Mouse (Mus musculus): ENCODE data around the gene Cd2bp2.
A peak's percentile ranks its signal among the peaks of the same experiment; 100 is the strongest.

Gene Cd2bp2

DNA sequence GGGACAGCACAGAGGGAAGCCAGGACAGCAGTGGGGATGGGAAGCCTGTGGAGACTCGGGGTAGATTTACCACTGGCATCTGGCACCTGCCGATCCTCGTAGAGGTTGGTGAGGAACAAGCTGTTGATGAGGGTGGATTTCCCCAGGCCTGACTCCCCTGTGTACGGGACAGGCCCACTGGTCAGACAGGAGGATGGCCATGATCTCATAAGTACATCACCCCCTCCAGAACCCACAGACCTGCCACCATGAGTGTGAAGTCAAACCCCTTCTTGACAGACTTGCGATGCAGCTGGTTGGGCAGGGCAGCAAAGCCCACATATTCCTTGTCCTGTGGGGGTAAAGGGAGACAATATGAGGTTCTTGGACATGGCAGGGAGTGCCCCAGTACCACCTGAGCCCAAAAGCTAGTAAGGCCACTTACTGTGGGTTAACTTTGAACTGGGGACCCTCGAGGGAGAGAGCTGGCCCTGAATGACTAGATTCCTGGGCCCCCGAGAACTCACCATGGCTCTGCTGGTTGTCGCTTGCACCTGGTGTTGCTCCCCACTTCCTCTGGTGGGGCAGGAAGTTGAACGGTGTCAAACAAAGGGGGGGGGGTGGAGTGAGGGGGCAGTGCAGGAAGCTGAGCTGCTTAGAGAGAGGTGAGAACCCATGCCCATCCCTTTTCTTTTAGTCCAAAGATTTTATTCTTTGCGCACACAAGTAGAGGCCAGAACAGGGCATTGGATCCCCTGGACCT is 22.2 kb upstream of the Cd2bp2 start:
- DNase-seq (ENCODE audit: low spot score) = no peak

DNA sequence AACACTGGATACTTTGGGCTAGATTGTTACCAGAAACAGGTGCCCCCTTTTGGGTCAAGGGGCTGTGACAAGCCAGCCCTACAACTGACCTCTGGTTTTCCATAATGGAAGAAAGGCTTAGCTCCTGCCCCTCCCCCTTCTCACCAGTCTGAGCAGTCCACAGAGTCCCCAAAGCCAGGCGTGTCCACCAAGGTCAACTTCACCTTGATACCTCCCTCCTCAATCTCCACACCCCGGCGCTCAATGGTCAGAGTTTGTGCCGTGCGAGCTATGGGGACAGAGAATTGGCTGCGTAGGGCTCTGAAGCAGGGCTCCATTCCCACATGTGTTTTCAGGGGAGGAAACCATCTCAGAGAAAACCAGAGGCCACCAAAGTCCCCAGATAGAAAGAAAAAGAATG is 21.6 kb upstream of the Cd2bp2 start:
- DNase-seq (ENCODE audit: low spot score) = no peak

DNA sequence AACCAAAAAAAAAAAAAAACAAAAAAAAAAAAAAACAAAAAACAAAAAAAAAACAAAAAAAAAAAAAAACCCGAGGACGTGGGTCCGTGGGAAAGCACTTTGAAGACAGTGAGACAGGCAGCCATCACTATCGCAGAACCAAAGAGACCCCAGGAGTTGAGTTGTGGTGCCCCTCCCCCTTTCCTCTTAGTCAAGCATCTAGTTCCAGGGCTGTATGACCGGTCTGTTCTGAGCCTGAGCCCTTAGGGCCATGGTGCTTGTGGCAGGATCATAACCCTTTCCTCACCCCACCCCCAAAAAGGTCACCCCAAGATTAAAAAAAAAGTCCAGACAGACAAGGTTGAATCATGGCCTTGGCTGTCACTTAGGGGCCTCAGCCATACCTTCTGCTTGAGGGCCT is 20.5 kb upstream of the Cd2bp2 start:
- no peak for DNase-seq (ENCODE audit: low spot score)

DNA sequence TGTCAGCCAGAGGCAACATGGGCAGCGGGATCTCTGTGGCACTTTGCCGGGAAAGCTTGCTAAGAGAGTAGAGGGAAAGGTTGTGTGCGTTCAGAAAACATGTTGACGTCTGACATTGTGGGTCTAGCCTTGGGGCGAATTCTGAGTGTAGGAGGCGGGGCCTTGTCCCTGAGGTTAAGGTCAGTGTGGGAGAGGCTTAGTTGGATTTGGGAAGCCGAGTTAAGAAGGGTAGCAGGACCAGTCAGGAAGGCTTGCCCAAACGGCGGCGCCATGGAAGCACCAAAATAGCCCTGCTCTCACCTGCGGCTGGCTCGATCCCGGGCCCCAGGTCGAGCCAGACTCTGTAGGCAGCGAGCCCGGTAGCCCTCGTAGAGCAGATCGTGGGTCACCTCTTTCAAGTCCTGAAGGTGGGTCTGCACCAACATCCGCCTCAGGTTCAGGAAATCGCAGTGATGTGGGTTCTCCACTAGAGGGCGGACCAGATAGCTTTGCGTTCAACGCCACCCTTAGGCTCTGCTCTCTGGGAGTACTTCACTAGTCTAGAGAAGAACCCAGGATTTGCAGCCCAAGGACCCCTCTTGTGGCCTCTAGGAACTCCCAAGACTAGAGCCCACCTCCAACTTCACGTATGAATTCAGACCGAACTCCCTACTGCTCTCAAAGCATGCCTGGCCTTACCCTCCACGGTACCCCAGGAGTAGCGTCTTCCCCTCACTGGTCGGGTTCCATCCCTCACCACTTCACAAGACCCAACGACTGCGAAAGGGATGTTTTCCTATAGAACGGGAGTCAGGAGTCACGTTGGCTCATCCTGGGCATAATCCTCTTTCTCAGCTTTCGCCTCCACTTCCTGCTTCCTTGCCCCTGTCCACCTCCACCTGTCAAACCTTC is 19.4 kb upstream of the Cd2bp2 start:
- peak; percentile 82 for DNase-seq (ENCODE audit: low spot score)

DNA sequence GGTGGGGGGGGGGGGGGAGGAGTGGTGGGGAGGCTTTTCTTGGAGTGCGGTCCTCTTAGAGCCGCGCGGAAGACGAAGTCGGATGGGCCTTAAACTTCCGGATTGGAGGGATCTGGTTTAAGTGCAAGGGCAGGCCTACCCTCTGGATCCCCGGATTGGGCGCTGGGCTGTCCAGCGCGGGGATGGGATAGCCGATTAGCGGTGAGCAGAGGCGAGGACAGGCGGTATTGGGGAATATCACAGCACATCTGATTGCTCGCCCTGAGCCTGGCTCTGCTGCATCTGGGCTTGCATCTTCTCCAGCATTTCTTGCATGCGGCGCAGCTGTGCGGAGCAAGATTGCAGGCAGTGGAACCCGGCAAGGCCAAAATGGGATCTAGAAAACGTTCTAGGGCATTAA is 18.7 kb upstream of the Cd2bp2 start:
- peak; percentile 73 for DNase-seq (ENCODE audit: low spot score)

DNA sequence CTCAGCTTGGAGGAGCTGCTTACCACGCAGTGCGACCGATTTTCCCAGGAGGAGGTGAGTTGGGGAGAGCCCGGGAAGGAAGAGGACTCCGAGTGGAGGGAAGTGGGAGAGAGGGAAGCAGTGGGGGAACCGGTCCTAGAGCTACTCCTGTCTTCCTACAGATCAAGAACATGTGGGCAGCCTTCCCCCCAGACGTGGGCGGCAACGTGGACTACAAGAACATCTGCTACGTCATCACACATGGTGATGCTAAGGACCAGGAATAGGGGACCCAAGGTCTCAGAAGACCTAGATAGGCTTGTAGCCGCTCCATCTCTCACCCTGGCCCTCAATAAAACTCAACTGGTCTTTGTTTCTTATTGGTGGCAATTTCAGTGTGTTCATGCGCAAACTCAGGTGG is 18.1 kb upstream of the Cd2bp2 start:
- DNase-seq (ENCODE audit: low spot score) = peak; percentile 51

DNA sequence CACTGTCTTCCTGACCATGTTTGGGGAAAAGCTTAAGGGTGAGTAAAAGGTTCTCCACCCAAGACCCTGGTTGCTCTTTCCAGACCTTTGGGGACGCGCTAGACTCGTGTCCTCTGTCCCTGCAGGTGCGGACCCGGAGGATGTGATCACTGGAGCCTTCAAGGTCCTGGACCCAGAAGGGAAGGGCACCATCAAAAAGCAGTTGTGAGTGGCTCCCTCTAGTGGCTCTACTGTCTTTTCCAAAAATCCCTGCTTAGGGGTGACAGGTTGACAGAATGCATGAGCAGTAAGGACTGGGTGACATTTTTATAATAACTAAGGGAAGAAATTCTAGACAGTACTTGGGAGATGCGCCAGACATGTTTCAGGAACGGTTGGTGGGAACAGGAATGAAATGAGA is 17.6 kb upstream of the Cd2bp2 start:
- peak; percentile 71 for DNase-seq (ENCODE audit: low spot score)

DNA sequence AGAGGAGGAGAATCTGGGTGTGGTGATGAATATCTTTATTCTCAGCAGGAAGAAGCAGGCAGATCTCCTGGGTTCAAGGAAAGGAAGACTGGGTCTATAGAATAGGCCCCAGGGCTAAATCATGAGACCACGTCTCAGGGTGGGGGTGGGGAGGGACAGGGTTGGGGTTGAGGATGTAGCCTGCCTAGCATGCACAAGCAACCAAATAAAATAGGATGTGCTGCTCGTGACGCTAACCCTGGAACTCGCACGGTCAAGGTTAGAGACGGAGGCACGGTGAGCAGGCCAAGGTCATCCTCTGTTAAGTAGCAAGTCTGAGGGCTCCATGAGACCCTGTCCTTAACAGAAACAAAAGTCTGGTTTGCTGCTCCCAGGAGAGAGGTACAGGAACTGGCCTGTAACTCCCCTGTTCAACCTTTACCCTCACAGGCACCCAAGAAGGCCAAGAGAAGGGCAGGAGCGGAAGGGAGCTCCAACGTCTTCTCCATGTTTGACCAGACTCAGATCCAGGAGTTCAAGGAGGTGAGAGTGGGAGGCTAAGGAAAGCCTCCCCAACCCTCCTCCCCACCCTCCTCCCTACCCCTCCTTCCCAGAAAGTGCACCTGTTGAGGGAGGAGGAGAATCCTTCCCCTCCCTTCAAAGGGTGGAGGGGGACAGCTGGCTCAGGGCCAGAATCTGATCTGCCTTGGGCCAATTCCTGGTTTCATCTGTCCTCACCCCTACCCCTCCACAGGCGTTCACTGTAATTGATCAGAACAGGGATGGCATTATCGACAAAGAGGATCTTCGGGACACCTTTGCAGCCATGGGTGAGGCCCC is 16.8 kb upstream of the Cd2bp2 start:
- no peak for DNase-seq (ENCODE audit: low spot score)

DNA sequence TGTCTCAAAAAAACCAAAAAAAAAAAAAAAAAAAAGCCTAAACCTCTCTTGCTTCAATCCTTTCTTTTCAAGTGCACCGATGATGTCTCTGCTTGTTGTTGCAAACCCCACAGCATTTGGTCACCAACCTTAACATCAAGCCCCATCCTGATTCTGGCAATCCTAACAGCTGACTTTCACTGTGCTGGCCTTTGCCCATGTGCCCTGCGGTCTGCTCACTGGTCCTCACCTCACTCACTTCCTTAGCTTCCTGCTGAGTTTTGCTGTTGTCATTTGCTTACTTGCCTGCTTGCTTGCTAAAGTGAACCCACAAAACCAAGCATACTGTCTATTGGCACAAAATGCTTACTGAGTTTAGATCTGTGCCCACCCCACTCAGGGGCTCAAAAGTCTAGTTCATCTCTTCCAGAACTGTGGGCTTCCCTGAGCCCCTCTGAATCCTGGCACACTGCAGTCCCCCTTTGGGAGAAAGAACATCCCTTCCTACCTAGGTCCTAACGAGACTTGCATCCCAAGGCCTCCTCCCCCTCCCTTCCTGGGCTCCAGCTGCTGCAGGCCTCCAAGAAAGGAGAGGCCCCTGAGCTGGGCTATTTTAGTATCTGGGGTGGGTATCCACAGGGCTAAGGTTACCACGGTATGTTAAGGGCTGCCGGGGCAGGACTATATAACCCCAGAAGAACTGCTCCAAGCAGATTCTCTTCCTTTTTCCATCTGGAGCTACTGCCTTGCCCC is 15.3 kb upstream of the Cd2bp2 start:
- no peak for DNase-seq (ENCODE audit: low spot score)

DNA sequence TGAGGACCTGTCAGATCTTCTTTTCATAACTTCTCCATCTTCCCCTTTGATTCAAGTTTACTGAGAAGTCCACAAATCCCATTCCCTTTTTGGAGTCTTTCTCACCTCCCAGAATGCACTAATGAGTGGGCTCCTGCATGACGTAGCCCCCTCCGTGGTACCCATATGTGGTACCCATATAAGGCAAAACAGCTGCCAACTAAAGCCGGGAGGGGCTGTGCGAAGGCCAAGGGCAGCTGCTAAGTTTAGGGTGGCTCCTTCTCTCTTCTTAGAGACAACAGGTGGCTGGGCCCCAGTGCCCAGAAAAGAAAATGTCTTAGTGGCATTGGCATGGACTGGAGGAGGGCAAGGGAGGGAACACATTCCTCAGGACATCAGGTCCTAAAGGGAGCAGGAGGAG is 14.4 kb upstream of the Cd2bp2 start:
- no peak for DNase-seq (ENCODE audit: low spot score)

DNA sequence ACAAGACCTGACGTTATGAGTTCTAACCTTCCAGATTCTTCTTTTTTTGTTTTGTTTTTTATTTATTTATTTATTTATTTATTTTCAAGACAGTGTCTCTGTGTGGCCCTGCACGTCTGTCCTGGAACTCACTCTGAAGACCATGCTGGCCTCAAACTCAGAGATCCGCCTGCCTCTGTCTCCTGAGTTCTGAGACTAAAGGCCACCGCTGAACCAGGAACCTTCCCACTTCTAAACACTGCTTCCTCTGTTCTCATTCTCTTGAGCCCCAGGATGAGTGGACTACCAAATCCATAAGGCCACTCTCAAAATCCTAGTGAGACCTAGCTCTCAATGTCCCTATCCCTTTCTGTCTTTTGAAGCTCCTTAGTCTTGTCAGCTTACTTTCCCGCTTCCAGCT is 14.0 kb upstream of the Cd2bp2 start:
- no peak for DNase-seq (ENCODE audit: low spot score)

DNA sequence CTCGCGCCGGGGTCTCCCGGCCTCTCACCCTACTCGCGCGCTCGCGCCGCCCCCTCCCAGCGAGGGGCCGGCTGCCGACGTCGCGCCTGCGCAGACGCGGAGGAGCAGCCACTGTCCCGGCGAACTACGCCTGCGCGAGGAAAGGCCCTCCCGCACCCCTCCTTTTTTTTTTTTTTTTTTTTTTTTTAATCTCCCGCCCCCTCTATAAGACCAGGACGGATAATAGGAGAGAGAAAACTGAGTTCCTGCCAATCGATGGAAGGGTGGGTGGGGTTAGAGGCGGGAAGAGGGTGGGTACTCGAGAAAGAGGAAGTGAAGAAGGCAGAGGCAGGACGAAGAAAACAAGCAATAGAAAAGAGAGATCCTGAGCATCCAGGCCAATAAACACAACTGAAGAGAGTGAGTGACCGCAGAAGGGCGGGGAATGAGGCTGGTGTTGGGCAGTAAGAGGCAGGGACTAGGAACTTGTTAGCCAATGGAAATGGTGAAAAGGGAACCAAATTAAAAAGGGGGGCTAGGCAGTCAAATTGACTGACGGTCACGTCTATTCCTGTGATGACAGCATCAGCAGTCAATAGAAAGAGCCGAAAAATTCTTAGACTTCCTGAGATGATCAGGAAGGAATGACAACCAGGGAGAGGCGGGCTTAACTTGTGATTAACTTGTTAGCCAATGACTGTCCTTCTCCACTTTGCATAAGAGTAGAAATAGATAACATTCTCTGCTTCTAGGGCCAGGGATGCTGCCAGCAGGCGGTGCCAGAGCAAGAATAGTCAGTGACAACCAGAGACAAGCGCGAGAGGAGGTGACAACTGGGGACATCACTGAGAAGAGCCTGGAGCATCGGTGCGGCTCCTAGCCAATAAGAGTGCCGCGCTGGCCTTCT is 12.9 kb upstream of the Cd2bp2 start, which contains the start of gene Mylpf:
Gene Mylpf (plus strand): TSS at position 338 of the 886 bp plus-strand sequence.
- DNase-seq (ENCODE audit: low spot score) = peak; percentile 97

DNA sequence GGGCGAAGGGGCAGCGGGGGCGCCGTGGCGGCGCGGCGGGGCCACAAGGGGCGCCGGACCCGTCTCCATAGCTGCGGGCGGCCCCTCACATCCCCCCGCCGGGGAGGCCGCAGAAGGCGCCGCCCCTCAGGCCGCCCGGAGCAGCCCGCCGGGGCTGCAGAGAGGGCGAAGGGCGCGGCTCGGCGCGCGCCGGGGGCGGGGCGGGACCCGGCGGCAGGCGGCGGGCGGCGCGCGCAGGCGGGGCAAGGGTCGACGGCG is 12.4 kb upstream of the Cd2bp2 start, which contains the start of gene Tbc1d10b:
Gene Tbc1d10b (minus strand): TSS at position 174 of the 258 bp plus-strand sequence.
- no peak for DNase-seq (ENCODE audit: low spot score)

DNA sequence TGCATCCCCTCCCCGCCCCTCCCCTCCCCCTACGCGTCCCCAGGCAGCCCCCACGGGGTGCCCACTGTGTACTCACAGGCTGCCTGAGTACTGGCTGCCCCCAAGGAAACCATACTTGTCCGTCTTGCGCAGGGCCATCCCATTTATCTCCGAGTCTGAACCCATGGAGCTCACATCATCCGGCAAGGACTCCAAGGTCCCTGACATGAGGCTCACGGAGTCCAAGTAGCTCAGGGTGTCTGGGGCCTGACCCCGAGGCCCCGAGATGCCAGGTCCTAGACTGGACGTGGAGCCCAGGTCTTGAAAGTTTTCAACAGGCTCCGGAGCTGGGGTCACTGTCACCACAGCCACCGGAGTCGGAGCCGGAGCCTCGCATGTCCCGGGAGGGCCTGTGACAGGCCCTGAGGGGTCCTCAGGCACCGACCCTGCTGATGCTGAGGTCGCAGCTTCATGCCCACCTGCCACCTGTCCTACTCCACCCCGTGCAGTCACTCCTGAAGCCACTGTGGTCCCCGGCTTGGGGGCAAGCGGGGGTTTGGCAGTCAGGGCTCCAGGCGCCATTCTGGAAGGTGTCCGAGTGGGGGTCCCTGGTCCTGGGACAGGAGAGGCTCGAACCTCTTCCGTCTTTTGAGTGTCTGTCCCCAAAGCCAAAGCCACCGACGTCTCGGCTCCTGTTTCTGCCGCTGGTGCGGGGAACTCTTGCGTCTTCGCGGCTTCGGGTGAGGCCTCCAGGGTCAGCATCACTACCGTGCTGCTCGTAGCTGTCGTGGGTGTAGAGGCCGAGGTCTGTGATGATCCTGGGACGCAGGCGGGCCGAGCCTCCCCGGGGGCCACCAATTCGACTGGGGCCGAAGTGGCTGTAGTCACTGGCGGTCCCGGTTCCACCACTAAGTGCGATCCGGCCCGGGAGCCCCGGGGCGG is 11.8 kb upstream of the Cd2bp2 start:
- peak; percentile 54 for DNase-seq (ENCODE audit: low spot score)

DNA sequence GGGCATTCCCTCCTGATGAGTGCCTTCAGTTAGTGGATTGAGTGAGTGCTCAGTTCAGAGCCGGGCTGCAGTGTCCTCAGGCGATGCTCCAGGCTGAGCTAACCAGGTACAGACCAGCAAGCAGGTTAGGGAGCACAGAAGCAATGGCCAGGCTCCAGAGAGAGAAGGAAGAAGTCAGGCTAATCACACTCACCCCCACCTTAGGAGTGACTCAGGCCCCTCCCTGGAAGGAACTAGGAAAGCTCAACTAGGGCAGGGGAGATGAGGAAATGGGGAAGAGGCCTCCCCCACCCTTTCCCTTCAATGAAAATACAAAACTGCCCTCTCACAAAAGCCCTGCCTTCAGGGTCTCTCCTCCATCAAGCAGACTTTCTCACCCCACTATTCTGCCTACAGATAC is 10.8 kb upstream of the Cd2bp2 start:
- DNase-seq (ENCODE audit: low spot score) = no peak

DNA sequence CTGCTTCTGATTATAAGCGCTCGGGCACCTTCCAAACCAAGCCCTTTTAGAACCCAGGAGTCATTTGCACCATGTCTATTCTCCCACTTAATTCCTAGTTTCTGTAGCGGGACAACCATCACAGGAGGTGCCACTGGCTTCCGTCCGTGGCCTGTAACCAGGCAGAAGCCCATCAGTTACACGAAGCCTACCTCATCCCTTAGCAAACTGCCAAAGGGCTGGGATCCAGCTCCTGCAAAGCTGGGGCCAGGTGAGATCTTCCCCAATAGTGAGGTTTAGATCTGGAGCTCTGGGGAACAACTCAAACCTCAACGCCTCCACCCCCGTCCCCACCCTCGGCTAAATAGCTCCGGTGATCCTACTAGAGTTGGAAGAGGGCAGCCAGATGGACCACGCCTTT is 634 bp upstream of the Cd2bp2 start:
- DNase-seq (ENCODE audit: low spot score) = no peak

DNA sequence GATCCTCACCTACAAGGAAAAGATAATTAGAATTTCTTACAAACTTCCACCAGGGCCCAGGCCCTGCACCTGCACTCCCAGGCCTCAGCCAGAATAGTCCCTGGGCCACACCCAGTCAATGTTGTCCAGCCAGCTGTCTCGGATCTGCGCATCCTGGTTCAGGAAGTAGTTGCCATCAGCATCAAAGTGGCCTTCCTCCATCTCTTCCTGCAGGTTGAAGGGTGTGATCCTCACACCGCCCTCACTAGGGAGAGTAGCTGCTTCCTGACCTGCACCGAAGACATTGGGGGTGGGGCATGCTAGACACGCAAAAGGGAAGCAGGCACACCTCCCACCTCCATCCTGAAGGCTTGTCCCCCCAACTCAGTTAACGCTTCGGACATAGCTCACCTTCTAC is 1.2 kb downstream of the Cd2bp2 start:
- no peak for DNase-seq (ENCODE audit: low spot score)

DNA sequence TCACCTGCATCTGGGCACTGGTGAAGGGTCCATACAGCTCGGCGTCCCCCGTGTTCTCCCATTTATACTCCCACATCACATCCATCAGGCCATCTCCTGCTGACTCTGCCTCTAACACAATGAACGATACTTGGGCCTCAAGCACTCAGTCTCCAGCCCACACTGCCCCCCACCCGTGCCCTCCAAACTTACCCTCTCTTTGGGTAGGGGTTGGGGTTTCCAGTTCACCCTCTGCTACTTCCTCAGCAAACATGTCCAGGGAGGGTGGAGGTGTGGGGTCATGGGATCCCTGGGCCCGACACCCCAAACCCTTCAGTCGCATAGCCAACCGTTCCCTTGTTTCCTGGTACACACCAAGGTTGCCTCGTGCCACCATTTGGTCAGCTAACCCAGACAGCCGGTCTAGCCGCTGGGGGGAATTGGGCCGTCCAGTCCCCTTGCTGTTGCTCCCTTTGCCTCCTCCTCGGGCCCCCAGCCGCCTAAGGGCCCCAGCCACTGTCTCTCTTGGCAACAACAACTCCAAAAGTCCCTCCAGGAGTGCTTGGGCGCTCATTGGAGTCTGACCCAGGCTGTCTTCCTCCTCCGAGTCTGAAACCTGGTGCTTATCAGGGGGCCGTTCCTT is 1.7 kb downstream of the Cd2bp2 start:
- no peak for DNase-seq (ENCODE audit: low spot score)

DNA sequence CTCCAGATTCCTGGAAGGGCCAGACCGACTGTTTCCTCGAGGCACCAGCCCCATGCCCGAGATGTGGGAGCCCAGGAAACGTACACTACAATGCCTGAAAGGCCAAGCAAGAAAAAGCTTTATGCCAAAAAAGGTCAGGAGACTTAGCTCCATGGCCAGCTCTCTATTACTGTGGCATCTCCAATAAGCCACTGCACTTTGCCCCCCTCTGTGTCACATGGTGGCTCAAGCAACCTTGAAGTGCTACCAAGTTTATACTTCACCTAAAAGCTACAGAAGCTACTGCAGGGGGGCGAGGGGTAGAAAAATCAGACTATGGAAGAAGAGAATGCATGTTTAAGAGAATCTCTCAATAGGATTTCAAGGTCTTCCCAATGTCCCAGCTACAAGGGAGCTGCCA is 2.9 kb downstream of the Cd2bp2 start:
- DNase-seq (ENCODE audit: low spot score) = no peak

Data from MN1 (cell line).